Mouse (Mus musculus) embryonic facial prominence, embryonic 14.5 days (tissue): ENCODE measurements around the gene Myom1. TPM values are rescaled to one million over a fixed set of nuclear protein-coding genes. Genes with fewer than 3 reads are reported as not detected.
"Not testable (repeated sequence)": the region's sequence is repeated elsewhere in the genome, so short reads cannot be mapped to it uniquely, and the experiment has no call there.

Experiments used
- ATAC-seq: fragments of 200-750 bp; cut with Nextera tagmentation; 2 replicates; pipeline ENCODE4 v1.8.0; 2017; ENCODE audit warnings: low read depth, moderate number of reproducible peaks, moderate TSS enrichment
- DNase-seq: peaks from one replicate; pipeline ENCODE4 v3.0.0-alpha.2; 2015; ENCODE audit warnings: low spot score
- H3K27ac ChIP-seq: fragments of 300-500 bp; sonication (generic); replicated peaks from 2 replicates; pipeline ENCODE4 v1.5.1; 2014; ENCODE audit warnings: low read depth, mild to moderate bottlenecking, low read length, moderate library complexity
- H3K27me3 ChIP-seq: fragments of 300-500 bp; sonication (generic); replicated peaks from 2 replicates; pipeline ENCODE4 v1.6.1; 2014; ENCODE audit warnings: low read length; ENCODE audit not compliant: control insufficient read depth, insufficient read depth
- H3K36me3 ChIP-seq: fragments of 300-500 bp; sonication (generic); 2 replicates; pipeline ENCODE4 v1.6.1; 2014; ENCODE audit warnings: low read length, mixed read lengths; ENCODE audit not compliant: control insufficient read depth, insufficient read depth
- H3K4me1 ChIP-seq: fragments of 300-500 bp; sonication (generic); 2 replicates; pipeline ENCODE4 v1.6.1; 2014; ENCODE audit warnings: antibody characterized with exemption, low read length; ENCODE audit not compliant: control insufficient read depth, insufficient read depth
- H3K4me2 ChIP-seq: fragments of 300-500 bp; sonication (generic); 2 replicates; pipeline ENCODE4 v1.6.1; 2014; ENCODE audit warnings: low read depth, mild to moderate bottlenecking, low read length, moderate library complexity, mixed read lengths
- H3K4me3 ChIP-seq: fragments of 300-500 bp; sonication (generic); 2 replicates; pipeline ENCODE4 v1.5.1; 2014; ENCODE audit warnings: low read depth, mild to moderate bottlenecking, low read length
- H3K9ac ChIP-seq: fragments of 300-500 bp; sonication (generic); 2 replicates; pipeline ENCODE4 v1.6.1; 2014; ENCODE audit warnings: low read depth, mild to moderate bottlenecking, low read length, moderate library complexity, mixed read lengths
- H3K9me3 ChIP-seq: fragments of 300-500 bp; sonication (generic); 2 replicates; pipeline ENCODE4 v1.6.1; 2016; ENCODE audit warnings: low read length; ENCODE audit not compliant: control insufficient read depth
- WGBS: fragments of 180-500 bp; shearing (Covaris S2); extraction: QIAGEN DNeasy Blood & Tissue Kit; methylation state at CpG from one replicate; pipeline ENCODE4 v1.1.7; 2014; 5-methylcytosine and 5-hydroxymethylcytosine counted together
- polyA plus RNA-seq: library from polyadenylated mRNA; unstranded; fragments of >200 nt; fragmentation: Nextera tagmentation; extraction: Ambion mirVana; gene quantifications from 2 replicates; pipeline ENCODE4 v1.2.1, GENCODE M21; 2014

Myom1 gene
- 53.1 and 61.5 TPM in 2 replicates for polyA plus RNA-seq

GRCm38 (mm10) chr17:71002081-71002743, at the start of gene Myom1:
Myom1 (plus strand) TSS chr17:71002633.
- peaks cover 33% of the 10 kb centered on the region for H3K4me1 ChIP-seq
- H3K9me3 ChIP-seq: no peaks in the 10 kb centered on the region
- H3K4me2 ChIP-seq: peak within 1 kb of the TSS; percentile 74
- peak within 1 kb of the TSS; percentile 96 for H3K4me3 ChIP-seq
- H3K36me3 ChIP-seq: no peaks in the 10 kb centered on the region
- peak within 1 kb of the TSS; percentile 97 for H3K9ac ChIP-seq
- H3K27ac ChIP-seq: peak within 1 kb of the TSS; percentile 100
- no peaks in the 10 kb centered on the region for H3K27me3 ChIP-seq
- 0% methylated on average over 48 of the region's 65 CpGs for WGBS
- DNase-seq (peak; percentile 99), ATAC-seq (peak; percentile 95)

- H3K4me1 ChIP-seq, DNase-seq, H3K4me2 ChIP-seq, H3K27ac ChIP-seq, H3K9me3 ChIP-seq, H3K4me3 ChIP-seq, H3K36me3 ChIP-seq, H3K27me3 ChIP-seq, H3K9ac ChIP-seq: not testable (repeated sequence)
- ATAC-seq: peak; percentile 100
- WGBS: 84% methylated on average over 12 of the region's 13 CpGs
Measured at GRCm38 (mm10) chr17:70963546-70963945, 38.9 kb upstream of the Myom1 start.

GRCm38 (mm10) chr17:70965281-70965680, 37.2 kb upstream of the Myom1 start:
- no peak overlapping the region for H3K9ac ChIP-seq
- 84% methylated on average over 2 of the region's 2 CpGs for WGBS
- no peak for ATAC-seq

GRCm38 (mm10) chr17:70966126-70966525, 36.3 kb upstream of the Myom1 start:
- ATAC-seq (no peak), DNase-seq (no peak)
- H3K36me3 ChIP-seq: no peaks in the 10 kb centered on the region
- H3K9ac ChIP-seq: no peak overlapping the region
- H3K4me3 ChIP-seq: no peak overlapping the region
- H3K4me2 ChIP-seq: no peak overlapping the region
- H3K27ac ChIP-seq: no peak overlapping the region
- 90% methylated on average over 7 of the region's 7 CpGs for WGBS
- H3K9me3 ChIP-seq: no peaks in the 10 kb centered on the region
- H3K4me1 ChIP-seq: peaks cover 3% of the 10 kb centered on the region; the same call in 1 of the 2 replicates
- no peaks in the 10 kb centered on the region for H3K27me3 ChIP-seq

More at GRCm38 (mm10) chr17:70965281-70965680, 37.2 kb upstream of the Myom1 start:
- H3K27ac ChIP-seq: no peak overlapping the region
- H3K9me3 ChIP-seq: no peaks in the 10 kb centered on the region
- H3K4me3 ChIP-seq: no peak overlapping the region
- no peak for DNase-seq
- no peaks in the 10 kb centered on the region for H3K27me3 ChIP-seq
- no peak overlapping the region for H3K4me2 ChIP-seq
- no peaks in the 10 kb centered on the region for H3K36me3 ChIP-seq
- peaks cover 3% of the 10 kb centered on the region; the same call in 1 of the 2 replicates for H3K4me1 ChIP-seq

GRCm38 (mm10) chr17:70967191-70967590, 35.2 kb upstream of the Myom1 start:
- H3K27ac ChIP-seq: no peak overlapping the region
- peaks cover 3% of the 10 kb centered on the region; the same call in 1 of the 2 replicates for H3K4me1 ChIP-seq
- no peaks in the 10 kb centered on the region for H3K9me3 ChIP-seq
- no peak for ATAC-seq
- no peaks in the 10 kb centered on the region for H3K36me3 ChIP-seq
- H3K4me2 ChIP-seq: peak overlapping the region; percentile 12; the same call in 1 of the 2 replicates
- DNase-seq: no peak
- H3K27me3 ChIP-seq: no peaks in the 10 kb centered on the region
- H3K9ac ChIP-seq: no peak overlapping the region
- WGBS: 44% methylated on average over 9 of the region's 9 CpGs
- H3K4me3 ChIP-seq: no peak overlapping the region

- H3K4me2 ChIP-seq: peak overlapping the region; percentile 12; the same call in 1 of the 2 replicates
- ATAC-seq: no peak
- no peak overlapping the region for H3K27ac ChIP-seq
- H3K9me3 ChIP-seq: no peaks in the 10 kb centered on the region
- DNase-seq: peak; percentile 24
- no peaks in the 10 kb centered on the region for H3K27me3 ChIP-seq
- H3K4me3 ChIP-seq: no peak overlapping the region
- WGBS: 30% methylated on average over 12 of the region's 12 CpGs
- no peak overlapping the region for H3K9ac ChIP-seq
- H3K4me1 ChIP-seq: peaks cover 3% of the 10 kb centered on the region; the same call in 1 of the 2 replicates
- no peaks in the 10 kb centered on the region for H3K36me3 ChIP-seq
Measured at GRCm38 (mm10) chr17:70967646-70968045, 34.8 kb upstream of the Myom1 start.

GRCm38 (mm10) chr17:70968606-70969191, 33.7 kb upstream of the Myom1 start:
- H3K4me3 ChIP-seq: no peak overlapping the region
- DNase-seq: peak; percentile 89
- ATAC-seq: peak; percentile 15; the same call in 1 of the 2 replicates

GRCm38 (mm10) chr17:70971206-70971605, 31.2 kb upstream of the Myom1 start:
- no peak overlapping the region for H3K9ac ChIP-seq
- no peak overlapping the region for H3K4me2 ChIP-seq
- H3K27ac ChIP-seq: no peak overlapping the region
- ATAC-seq (no peak), DNase-seq (no peak)
- peaks cover 3% of the 10 kb centered on the region; the same call in 1 of the 2 replicates for H3K4me1 ChIP-seq
- no peaks in the 10 kb centered on the region for H3K27me3 ChIP-seq
- peaks cover 32% of the 10 kb centered on the region for H3K36me3 ChIP-seq
- H3K9me3 ChIP-seq: no peaks in the 10 kb centered on the region
- 62% methylated on average over 11 of the region's 11 CpGs for WGBS
- H3K4me3 ChIP-seq: no peak overlapping the region

More at GRCm38 (mm10) chr17:70968606-70969191, 33.7 kb upstream of the Myom1 start:
- Histone ChIP-seq H3K4me2 (0 out of 2 replicates have a peak overlapping the region, but pooled peaks have one; percentile 10), H3K27ac (no peak overlapping the region), H3K9me3 (no peaks in the 10 kb centered on the region), H3K4me1 (peaks cover 3% of the 10 kb centered on the region; the same call in 1 of the 2 replicates), H3K27me3 (no peaks in the 10 kb centered on the region), H3K9ac (no peak overlapping the region), H3K36me3 (peaks cover 8% of the 10 kb centered on the region)
- WGBS: 23% methylated on average over 8 of the region's 8 CpGs
